In genomic region chr11:103027570-103028175, GRCm38 (mm10) we compare ENCODE assay signal across 8 mouse cellular contexts. TPM values are rescaled to one million over a fixed set of nuclear protein-coding genes. Genes with fewer than 3 reads are reported as not detected.
DNase-seq lines count a peak whose midpoint lies in the region; ATAC-seq and TF ChIP-seq lines count a peak whose summit lies in the region.

No protein-coding gene starts in this region.

- ATAC-seq in kidney, embryonic 14.5 days (ENCODE audit: low FRiP score, low TSS enrichment) = peak; percentile 47
- peak; percentile 16 for ATAC-seq in hindbrain, embryonic 16.5 days
- peak; percentile 25 for ATAC-seq in midbrain, postnatal 0 days (ENCODE audit: low FRiP score)

- H3K27ac ChIP-seq in kidney, embryonic 14.5 days (ENCODE audit: low read depth, low read length) = peak overlapping the region; percentile 70; the same call in 1 of the 2 replicates
- peak overlapping the region; percentile 96 for H3K27ac ChIP-seq in bone marrow macrophage, adult 2 months (ENCODE audit: insufficient read depth, low read depth, low read length)
- peak overlapping the region; percentile 75 for H3K27ac ChIP-seq in hindbrain, embryonic 16.5 days (ENCODE audit: low read depth, low read length)
- H3K27ac ChIP-seq in midbrain, postnatal 0 days (ENCODE audit: low read depth, low read length) = peak overlapping the region; percentile 65

- peak overlapping the region; percentile 72 for H3K9ac ChIP-seq in kidney, embryonic 14.5 days (ENCODE audit: low read depth, low read length)
- peak overlapping the region; percentile 76 for H3K9ac ChIP-seq in hindbrain, embryonic 16.5 days (ENCODE audit: low read depth, low read length)
- peak overlapping the region; percentile 54 for H3K9ac ChIP-seq in midbrain, postnatal 0 days (replicated peaks; ENCODE audit: low read length, poor library complexity, severe bottlenecking)

- H3K4me3 ChIP-seq in kidney, embryonic 14.5 days (ENCODE audit: low read length) = peak overlapping the region; percentile 59
- H3K4me3 ChIP-seq in bone marrow macrophage, adult 2 months (ENCODE audit: insufficient read depth, low read length) = peak overlapping the region; percentile 90
- peak overlapping the region; percentile 74 for H3K4me3 ChIP-seq in hindbrain, embryonic 16.5 days (ENCODE audit: low read length)
- peak overlapping the region; percentile 66 for H3K4me3 ChIP-seq in midbrain, postnatal 0 days (ENCODE audit: low read depth, low read length)

- no peak for TF ChIP-seq POLR2A in bone marrow macrophage, adult 2 months (IDR thresholded peaks at IDR 0.05; ENCODE audit: borderline replicate concordance, low read depth, low read length)

- DNase-seq in kidney, postnatal 25 days = no peak
- no peak for DNase-seq in midbrain, postnatal 0 days (ENCODE audit: low spot score)
- DNase-seq in adrenal gland, postnatal 14 days = no peak
- no peak for DNase-seq in spleen, postnatal 36 days (ENCODE audit: low spot score in 2 of 2)
- DNase-seq in lung, postnatal 14 days = no peak

- 15% methylated on average over 8 of the region's 8 CpGs for WGBS in kidney, embryonic 14.5 days
- WGBS in hindbrain, embryonic 16.5 days = 15% methylated on average over 8 of the region's 8 CpGs
- 19% methylated on average over 8 of the region's 8 CpGs for WGBS in midbrain, postnatal 0 days

- H3K27me3 ChIP-seq in kidney, embryonic 14.5 days (ENCODE audit: control insufficient read depth, insufficient read depth, low read length) = no peaks in the 10 kb centered on the region
- H3K27me3 ChIP-seq in hindbrain, embryonic 16.5 days (replicated peaks; ENCODE audit: control insufficient read depth, insufficient read depth, low read length) = no peaks in the 10 kb centered on the region
- no peaks in the 10 kb centered on the region for H3K27me3 ChIP-seq in midbrain, postnatal 0 days (ENCODE audit: insufficient read depth, low read length)

- peaks cover 16% of the 10 kb centered on the region for H3K36me3 ChIP-seq in kidney, embryonic 14.5 days (ENCODE audit: control insufficient read depth, insufficient read depth, low read length)
- no peaks in the 10 kb centered on the region for H3K36me3 ChIP-seq in hindbrain, embryonic 16.5 days (ENCODE audit: control insufficient read depth, insufficient read depth, low read length)
- no peaks in the 10 kb centered on the region for H3K36me3 ChIP-seq in midbrain, postnatal 0 days (ENCODE audit: insufficient read depth, low read length)

- peaks cover 5% of the 10 kb centered on the region; the same call in 1 of the 2 replicates for H3K4me1 ChIP-seq in kidney, embryonic 14.5 days (ENCODE audit: control insufficient read depth, insufficient read depth, low read length)
- peaks cover 52% of the 10 kb centered on the region for H3K4me1 ChIP-seq in bone marrow macrophage, adult 2 months (ENCODE audit: control insufficient read depth, insufficient read depth, low read length)
- peaks cover 15% of the 10 kb centered on the region for H3K4me1 ChIP-seq in hindbrain, embryonic 16.5 days (ENCODE audit: control insufficient read depth, insufficient read depth, low read depth, low read length)
- H3K4me1 ChIP-seq in midbrain, postnatal 0 days (ENCODE audit: insufficient read depth, low read length) = peaks cover 12% of the 10 kb centered on the region; the same call in 1 of the 2 replicates

- H3K4me2 ChIP-seq in kidney, embryonic 14.5 days (replicated peaks; ENCODE audit: low read depth, low read length) = peak overlapping the region; percentile 62
- peak overlapping the region; percentile 82 for H3K4me2 ChIP-seq in hindbrain, embryonic 16.5 days (ENCODE audit: low read length)
- peak overlapping the region; percentile 57 for H3K4me2 ChIP-seq in midbrain, postnatal 0 days (ENCODE audit: low read depth, low read length, poor library complexity, severe bottlenecking)

- TF ChIP-seq CTCF in bone marrow macrophage, adult 2 months (IDR thresholded peaks at IDR 0.05; ENCODE audit: low read depth, low read length) = 0 out of 2 replicates have a peak, but pooled peaks have one; percentile 13
- no peak for TF ChIP-seq CTCF in midbrain, postnatal 0 days (IDR thresholded peaks at IDR 0.05)

- no peaks in the 10 kb centered on the region for H3K9me3 ChIP-seq in kidney, embryonic 14.5 days (ENCODE audit: control insufficient read depth, low read length)
- H3K9me3 ChIP-seq in hindbrain, embryonic 16.5 days (ENCODE audit: control insufficient read depth, low read length) = no peaks in the 10 kb centered on the region
- no peaks in the 10 kb centered on the region for H3K9me3 ChIP-seq in midbrain, postnatal 0 days (ENCODE audit: low read length)

RNA-seq across cellular contexts. Expression of gene Nmt1, which starts 0.3 kb away (rescaled TPM):
- polyA plus RNA-seq in kidney, embryonic 14.5 days (2014; fragmentation: Nextera tagmentation; extraction: Ambion mirVana) = 54.7 and 63.6 TPM in 2 replicates
- 69.2 and 82.6 TPM in 2 replicates for polyA plus RNA-seq in bone marrow macrophage, adult 2 months (2012; ENCODE audit: insufficient read depth, insufficient read length, missing spikeins)
- polyA plus RNA-seq in hindbrain, embryonic 16.5 days (2015; fragmentation: Nextera tagmentation; extraction: Ambion mirVana) = 28.8 and 30.4 TPM in 2 replicates
- 48.6 and 56.3 TPM in 2 replicates for total RNA-seq in midbrain, postnatal 0 days (2014; rRNA removed)
- 39.1 and 40.5 TPM in 2 replicates for polyA plus RNA-seq in midbrain, postnatal 0 days (2015; fragmentation: Nextera tagmentation; extraction: Ambion mirVana)
- total RNA-seq in adrenal gland, postnatal 14 days (2021) = 88.8 and 93.1 TPM in 2 replicates

RNA-seq across cellular contexts. Expression of gene Dcakd, which starts 0.5 kb away (rescaled TPM):
- 225 and 229 TPM in 2 replicates for polyA plus RNA-seq in kidney, embryonic 14.5 days (2014; fragmentation: Nextera tagmentation; extraction: Ambion mirVana)
- 40.9 and 43.2 TPM in 2 replicates for polyA plus RNA-seq in bone marrow macrophage, adult 2 months (2012; ENCODE audit: insufficient read depth, insufficient read length, missing spikeins)
- 132 and 192 TPM in 2 replicates for polyA plus RNA-seq in hindbrain, embryonic 16.5 days (2015; fragmentation: Nextera tagmentation; extraction: Ambion mirVana)
- total RNA-seq in midbrain, postnatal 0 days (2014; rRNA removed) = 154 and 191 TPM in 2 replicates
- polyA plus RNA-seq in midbrain, postnatal 0 days (2015; fragmentation: Nextera tagmentation; extraction: Ambion mirVana) = 165 and 173 TPM in 2 replicates
- total RNA-seq in adrenal gland, postnatal 14 days (2021) = 65.0 and 66.3 TPM in 2 replicates
